Mouse (Mus musculus) erythroid progenitor cell, adult 5-6 weeks (primary cell): ENCODE results near the gene Gm14305. TPM values are rescaled to one million over a fixed set of nuclear protein-coding genes. Genes with fewer than 3 reads are reported as not detected.
"Not testable (repeated sequence)": the region's sequence is repeated elsewhere in the genome, so short reads cannot be mapped to it uniquely, and the experiment has no call there.

ENCODE experiments used
- ATAC-seq: replicated peaks from 2 replicates; pipeline ENCODE4 v1.8.0; 2016; ENCODE audit warnings: moderate number of reproducible peaks, mild to moderate bottlenecking, moderate TSS enrichment, inconsistent platforms; ENCODE audit not compliant: poor library complexity, low FRiP score, severe bottlenecking
- total RNA-seq, 2 experiments: library from RNA; stranded (forward) in 1 of 2; stranded (reverse) in 1 of 2; fragments of 150-400 nt in 1 of 2; fragments of 186-747, 209-891 nt in 1 of 2; gene quantifications; 2 replicates each; pipeline versions ENCODE4 v1.2.3 to v1.2.4; 2015 to 2017; ENCODE audit warnings: low replicate concordance in 2 of 2

The Gm14305 gene
- not detected in 2 replicates for total RNA-seq (2015; ENCODE audit: low replicate concordance)
- 0.39 and 4.7 TPM in 2 replicates for total RNA-seq (2017; ENCODE audit: low replicate concordance)

GRCm38 (mm10) chr2:176708051-176708450 is at the start of gene Gm14305:
TSS of gene Gm14305 (plus strand) at chr2:176708328.
- ATAC-seq, result not testable (repeated sequence)

DNA sequence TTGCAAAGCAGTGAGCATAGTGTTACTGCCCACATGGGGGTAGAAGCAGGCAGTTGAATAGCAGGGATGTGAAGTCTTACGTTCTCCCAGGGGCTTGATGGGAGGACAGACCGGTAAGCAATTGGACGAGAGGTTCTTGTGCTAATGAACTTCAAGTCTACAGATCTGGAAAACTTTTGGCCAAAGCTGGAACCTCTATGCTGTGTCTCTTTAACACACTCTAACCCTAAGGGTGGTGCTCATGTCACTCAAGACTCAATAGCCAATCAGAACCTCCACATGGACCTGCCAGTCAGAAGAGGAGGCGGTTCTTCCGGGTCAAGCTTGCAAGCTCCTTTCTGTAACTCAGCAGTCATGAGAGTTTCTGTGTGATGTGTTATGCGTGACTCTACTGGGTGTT is 37.9 kb upstream of the Gm14305 start, which contains the start of gene Zfp973:
TSS of gene Zfp973 (plus strand) at position 301 of the 400 bp plus-strand sequence.
- ATAC-seq, result not testable (repeated sequence)

Other genes with a start within 250 kb of the Gm14305 start
- 6.7 TPM in 1 of 2 replicates, not detected in the other for gene Gm14434, start 221.5 kb upstream of the Gm14305 start, total RNA-seq (2015; ENCODE audit: low replicate concordance)
- gene Gm14434, start 221.5 kb upstream of the Gm14305 start, total RNA-seq (2017; ENCODE audit: low replicate concordance), result 5.9 TPM in 1 of 2 replicates, not detected in the other
- 4.6 TPM in 1 of 2 replicates, not detected in the other for gene Zfp967, start 187.3 kb upstream of the Gm14305 start, total RNA-seq (2015; ENCODE audit: low replicate concordance)
- gene Zfp967, start 187.3 kb upstream of the Gm14305 start, total RNA-seq (2017; ENCODE audit: low replicate concordance), result not detected in 2 replicates
- gene Gm14308, start 72.0 kb upstream of the Gm14305 start, total RNA-seq (2015; ENCODE audit: low replicate concordance), result not detected in 2 replicates
- gene Gm14308, start 72.0 kb upstream of the Gm14305 start, total RNA-seq (2017; ENCODE audit: low replicate concordance), result not detected in 2 replicates
- 3.8 TPM in 1 of 2 replicates, not detected in the other for gene Zfp973, start 37.8 kb upstream of the Gm14305 start, total RNA-seq (2015; ENCODE audit: low replicate concordance)
- 0.38 and 2.4 TPM in 2 replicates for gene Zfp973, start 37.8 kb upstream of the Gm14305 start, total RNA-seq (2017; ENCODE audit: low replicate concordance)
- gene Gm14295, start 90.3 kb downstream of the Gm14305 start, total RNA-seq (2015; ENCODE audit: low replicate concordance), result 7.2 and 15.9 TPM in 2 replicates
- 0.51 TPM in 1 of 2 replicates, not detected in the other for gene Gm14295, start 90.3 kb downstream of the Gm14305 start, total RNA-seq (2017; ENCODE audit: low replicate concordance)
- not detected in 2 replicates for gene Gm14408, start 122.8 kb downstream of the Gm14305 start, total RNA-seq (2015; ENCODE audit: low replicate concordance)
- gene Gm14408, start 122.8 kb downstream of the Gm14305 start, total RNA-seq (2017; ENCODE audit: low replicate concordance), result not detected in 2 replicates
- gene Gm14296, start 219.5 kb downstream of the Gm14305 start, total RNA-seq (2015; ENCODE audit: low replicate concordance), result 4.6 TPM in 1 of 2 replicates, not detected in the other
- gene Gm14296, start 219.5 kb downstream of the Gm14305 start, total RNA-seq (2017; ENCODE audit: low replicate concordance), result 1.3 and 3.0 TPM in 2 replicates